Mouse (Mus musculus) embryonic fibroblast, embryonic 13.5 days (primary cell): ENCODE measurements around the gene Epo.

Experiments used
- CTCF ChIP-seq: IDR thresholded peaks from 2 replicates; pipeline ENCODE4 v1.5.1; 2011; ENCODE audit warnings: mild to moderate bottlenecking, control low read depth, low read length, moderate library complexity, borderline replicate concordance; ENCODE audit not compliant: insufficient read depth
- POLR2A ChIP-seq: IDR thresholded peaks from 2 replicates; pipeline ENCODE4 v1.6.1; 2011; ENCODE audit warnings: low read depth, mild to moderate bottlenecking, control low read depth, low read length, moderate library complexity

GRCm38 (mm10) chr5:137528247-137528968 lies 4.6 kb downstream of the Epo start:
- TF ChIP-seq POLR2A (no peak), CTCF (no peak)
